Mouse (Mus musculus) embryonic fibroblast, embryonic 13.5 days (primary cell): ENCODE results near the gene Bloc1s4. TPM values are rescaled to one million over a fixed set of nuclear protein-coding genes. Genes with fewer than 3 reads are reported as not detected.
A peak's percentile ranks its signal among the peaks of the same experiment; 100 is the strongest.

Source experiments
- H3K27ac ChIP-seq: 2 replicates; pipeline ENCODE4 v1.5.1; 2012; ENCODE audit warnings: low read length, control low read depth, inconsistent platforms; ENCODE audit not compliant: insufficient read depth
- H3K4me1 ChIP-seq: 2 replicates; pipeline ENCODE4 v1.6.1; 2011; ENCODE audit warnings: low read length; ENCODE audit not compliant: control insufficient read depth, insufficient read depth
- H3K4me3 ChIP-seq: 2 replicates; pipeline ENCODE4 v1.5.1; 2011; ENCODE audit warnings: mild to moderate bottlenecking, control low read depth, low read length; ENCODE audit not compliant: insufficient read depth
- CTCF ChIP-seq: IDR thresholded peaks from 2 replicates; pipeline ENCODE4 v1.5.1; 2011; ENCODE audit warnings: mild to moderate bottlenecking, control low read depth, low read length, moderate library complexity, borderline replicate concordance; ENCODE audit not compliant: insufficient read depth
- POLR2A ChIP-seq: IDR thresholded peaks from 2 replicates; pipeline ENCODE4 v1.6.1; 2011; ENCODE audit warnings: low read depth, mild to moderate bottlenecking, control low read depth, low read length, moderate library complexity
- polyA plus RNA-seq: library from polyadenylated mRNA; stranded (reverse); fragments of >200 nt; gene quantifications from 2 replicates; pipeline ENCODE4 v1.2.4, GENCODE M21; 2011; ENCODE audit warnings: low read depth; ENCODE audit not compliant: missing spikeins, insufficient read length

Bloc1s4 gene
- polyA plus RNA-seq, 1 experiment: 9.3 TPM

DNA sequence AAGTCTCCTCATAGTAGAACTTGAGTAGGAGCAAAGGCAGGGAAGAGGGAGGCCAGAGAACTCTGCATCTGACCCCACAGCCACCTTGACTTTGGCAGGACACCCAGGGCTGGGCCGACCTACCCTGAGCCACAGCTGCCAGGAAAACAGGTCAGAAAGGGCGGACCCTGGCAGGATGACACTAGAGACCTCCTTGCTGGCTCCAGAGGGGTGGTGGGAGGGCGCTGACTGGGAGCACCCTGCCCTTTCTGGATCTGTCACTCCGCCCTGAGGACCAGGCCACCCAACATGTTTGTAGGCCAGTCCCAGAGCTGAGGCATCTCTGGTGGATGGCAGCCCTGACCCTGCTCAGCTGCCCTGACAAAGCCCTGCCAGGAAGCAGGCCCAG lies 19.4 kb downstream of the Bloc1s4 start:
- Histone ChIP-seq H3K4me1 (peaks cover 3% of the 10 kb centered on the region; the same call in 1 of the 2 replicates), H3K4me3 (no peak overlapping the region), H3K27ac (no peak overlapping the region)
- TF ChIP-seq CTCF (no peak), POLR2A (no peak)

GRCm38 (mm10) chr5:36728403-36729085 lies 19.9 kb downstream of the Bloc1s4 start:
- TF ChIP-seq POLR2A (no peak), CTCF (no peak)
- peaks cover 5% of the 10 kb centered on the region; the same call in 1 of the 2 replicates for H3K4me1 ChIP-seq
- no peak overlapping the region for H3K27ac ChIP-seq
- no peak overlapping the region for H3K4me3 ChIP-seq

DNA sequence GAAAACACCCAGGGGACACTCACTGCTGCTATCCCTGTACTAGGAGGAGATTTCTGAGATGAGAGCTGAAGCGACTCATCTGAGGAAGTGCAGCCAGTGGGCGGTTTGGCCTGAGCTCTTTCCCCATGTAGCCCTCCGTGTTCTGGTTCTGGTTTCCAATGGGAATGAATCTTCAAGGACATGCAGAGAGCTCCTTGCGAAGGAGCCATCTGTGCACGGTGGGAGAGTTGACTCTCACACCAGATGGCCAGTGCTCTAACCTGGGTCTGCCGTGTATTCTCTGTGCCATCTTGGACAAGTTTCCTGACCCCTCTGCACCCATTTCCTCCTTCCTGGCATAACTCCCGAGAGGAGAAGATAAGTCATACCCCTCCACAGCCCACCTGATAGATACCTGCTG lies 20.7 kb downstream of the Bloc1s4 start:
- Histone ChIP-seq H3K27ac (no peak overlapping the region), H3K4me1 (peaks cover 5% of the 10 kb centered on the region; the same call in 1 of the 2 replicates), H3K4me3 (no peak overlapping the region)
- no peak for TF ChIP-seq POLR2A
- TF ChIP-seq CTCF: no peak

DNA sequence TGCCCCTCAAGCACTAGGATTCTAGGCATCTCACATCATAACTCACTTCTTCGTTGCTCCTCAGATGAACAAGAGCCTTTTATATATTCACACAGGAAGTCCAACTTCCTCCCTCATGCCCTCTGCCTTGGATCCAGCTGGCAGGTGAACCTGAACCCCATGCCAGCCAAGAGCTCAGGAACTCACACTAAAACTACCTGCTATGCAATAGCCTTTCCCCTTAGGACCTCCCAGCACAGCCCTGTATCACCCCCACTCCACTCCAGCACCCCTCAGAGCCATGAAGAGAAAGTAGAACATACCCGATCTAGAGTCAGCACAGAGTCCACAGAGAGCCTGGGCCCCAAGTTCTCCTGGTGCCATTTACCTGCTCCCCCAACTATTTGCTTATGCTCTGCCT lies 21.3 kb downstream of the Bloc1s4 start:
- Histone ChIP-seq H3K4me3 (no peak overlapping the region), H3K4me1 (peaks cover 7% of the 10 kb centered on the region), H3K27ac (no peak overlapping the region)
- no peak for TF ChIP-seq CTCF

DNA sequence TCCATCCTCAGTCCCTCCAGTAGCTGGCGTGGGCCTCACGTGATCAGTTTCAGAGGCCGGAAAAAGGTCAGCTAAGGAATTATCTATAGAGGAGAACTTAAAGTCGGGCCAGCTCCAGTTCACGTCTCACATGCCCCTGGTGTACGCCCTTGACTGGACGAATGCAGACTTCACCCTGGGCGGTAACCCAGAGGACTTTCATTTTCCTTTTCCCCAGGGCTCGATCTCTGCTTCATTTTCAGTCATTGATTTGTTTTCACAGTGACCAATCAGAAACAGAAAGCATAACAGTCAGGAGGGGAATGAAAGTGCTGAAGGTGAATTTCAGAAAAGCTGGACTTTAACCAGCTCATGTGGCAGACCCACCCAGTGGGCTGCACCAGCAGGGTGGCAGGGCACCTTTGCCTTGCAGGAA lies 22.1 kb downstream of the Bloc1s4 start:
- Histone ChIP-seq H3K4me1 (peaks cover 9% of the 10 kb centered on the region), H3K4me3 (no peak overlapping the region), H3K27ac (no peak overlapping the region)
- TF ChIP-seq POLR2A (no peak), CTCF (no peak)

GRCm38 (mm10) chr5:36725861-36726260 lies 22.6 kb downstream of the Bloc1s4 start:
- Histone ChIP-seq H3K4me1 (peaks cover 10% of the 10 kb centered on the region), H3K27ac (no peak overlapping the region), H3K4me3 (no peak overlapping the region)
- TF ChIP-seq CTCF (no peak), POLR2A (no peak)

GRCm38 (mm10) chr5:36724274-36724673 lies 24.2 kb downstream of the Bloc1s4 start:
- H3K27ac ChIP-seq: peak overlapping the region; percentile 69
- peaks cover 12% of the 10 kb centered on the region for H3K4me1 ChIP-seq
- H3K4me3 ChIP-seq: no peak overlapping the region
- TF ChIP-seq POLR2A (no peak), CTCF (no peak)

GRCm38 (mm10) chr5:36723356-36723755 lies 25.1 kb downstream of the Bloc1s4 start:
- Histone ChIP-seq H3K4me1 (peaks cover 12% of the 10 kb centered on the region), H3K27ac (peak overlapping the region; percentile 95), H3K4me3 (no peak overlapping the region)
- no peak for TF ChIP-seq POLR2A
- no peak for TF ChIP-seq CTCF

- H3K27ac ChIP-seq: peak overlapping the region; percentile 95
- TF ChIP-seq CTCF (no peak), POLR2A (no peak)
- H3K4me3 ChIP-seq: no peak overlapping the region
Observed at GRCm38 (mm10) chr5:36722415-36722856, 26.0 kb downstream of the Bloc1s4 start.

GRCm38 (mm10) chr5:36720710-36721375 lies 27.6 kb downstream of the Bloc1s4 start:
- Histone ChIP-seq H3K4me3 (no peak overlapping the region), H3K4me1 (peaks cover 13% of the 10 kb centered on the region), H3K27ac (peak overlapping the region; percentile 48; the same call in 1 of the 2 replicates)
- no peak for TF ChIP-seq CTCF
- no peak for TF ChIP-seq POLR2A

More at GRCm38 (mm10) chr5:36722415-36722856, 26.0 kb downstream of the Bloc1s4 start:
- H3K4me1 ChIP-seq: peaks cover 12% of the 10 kb centered on the region

DNA sequence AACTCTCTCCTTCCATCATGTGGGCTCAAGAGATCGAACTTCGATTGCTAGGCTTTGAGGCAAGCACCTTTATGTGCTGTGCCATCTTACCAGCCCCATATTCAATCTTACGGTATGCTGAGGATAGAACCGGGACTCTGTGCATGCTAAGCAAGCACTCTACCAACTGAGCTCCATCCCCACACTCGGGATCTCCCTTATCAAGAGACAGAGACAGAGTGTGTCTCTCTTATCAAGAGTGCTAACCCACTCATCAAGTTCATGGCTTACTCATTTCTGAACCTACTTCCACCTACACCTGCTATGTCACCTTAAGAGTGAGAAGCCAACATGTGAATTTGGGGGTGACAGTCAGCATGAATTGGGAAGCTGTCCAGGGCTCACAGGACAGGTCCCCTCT lies 28.2 kb downstream of the Bloc1s4 start:
- Histone ChIP-seq H3K4me1 (peaks cover 17% of the 10 kb centered on the region), H3K27ac (no peak overlapping the region)
- TF ChIP-seq CTCF: no peak
- no peak for TF ChIP-seq POLR2A

More for the DNA sequence above, 28.2 kb downstream of the Bloc1s4 start:
- no peak overlapping the region for H3K4me3 ChIP-seq
